Mouse (Mus musculus) stomach, embryonic 14.5 days (tissue): ENCODE results near the gene Samd4. TPM values are rescaled to one million over a fixed set of nuclear protein-coding genes. Genes with fewer than 3 reads are reported as not detected.

Experiments used
- ATAC-seq: fragments of 200-750 bp; cut with Nextera tagmentation; 2 replicates; pipeline ENCODE4 v1.8.0; 2017; ENCODE audit warnings: low read depth, moderate TSS enrichment; ENCODE audit not compliant: insufficient number of reproducible peaks, insufficient read depth, low FRiP score
- H3K27ac ChIP-seq: fragments of 300-500 bp; sonication (generic); 2 replicates; pipeline ENCODE4 v1.5.1; 2014; ENCODE audit warnings: mild to moderate bottlenecking, low read length, moderate library complexity, mixed read lengths
- H3K27me3 ChIP-seq: fragments of 300-500 bp; sonication (generic); 2 replicates; pipeline ENCODE4 v1.6.1; 2014; ENCODE audit warnings: low read length, control low read depth, mixed read lengths; ENCODE audit not compliant: control insufficient read depth, insufficient read depth
- H3K36me3 ChIP-seq: fragments of 300-500 bp; sonication (generic); 2 replicates; pipeline ENCODE4 v1.6.1; 2014; ENCODE audit warnings: mild to moderate bottlenecking, control low read depth, low read length, moderate library complexity, mixed read lengths; ENCODE audit not compliant: control insufficient read depth, insufficient read depth
- H3K4me1 ChIP-seq: fragments of 300-500 bp; sonication (generic); 2 replicates; pipeline ENCODE4 v1.6.1; 2014; ENCODE audit warnings: low read length, control low read depth, mixed read lengths; ENCODE audit not compliant: control insufficient read depth, insufficient read depth
- H3K4me2 ChIP-seq: fragments of 300-500 bp; sonication (generic); replicated peaks from 2 replicates; pipeline ENCODE4 v1.6.1; 2014; ENCODE audit warnings: low read depth, low read length, control low read depth
- H3K4me3 ChIP-seq: fragments of 300-500 bp; sonication (generic); 2 replicates; pipeline ENCODE4 v1.5.1; 2014; ENCODE audit warnings: low read depth, low read length, control low read depth
- H3K9ac ChIP-seq: fragments of 300-500 bp; sonication (generic); replicated peaks from 2 replicates; pipeline ENCODE4 v1.6.1; 2014; ENCODE audit warnings: low read depth, mild to moderate bottlenecking, control low read depth, low read length, moderate library complexity, mixed read lengths
- H3K9me3 ChIP-seq: fragments of 300-500 bp; sonication (generic); 2 replicates; pipeline ENCODE4 v1.6.1; 2016; ENCODE audit warnings: low read depth, low read length, control low read depth; ENCODE audit not compliant: control insufficient read depth
- WGBS: fragments of 180-500 bp; shearing (Covaris S2); extraction: QIAGEN DNeasy Blood & Tissue Kit; methylation state at CpG from one replicate; pipeline ENCODE4 v1.1.7; 2014; 5-methylcytosine and 5-hydroxymethylcytosine counted together
- polyA plus RNA-seq: library from polyadenylated mRNA; unstranded; fragments of >200 nt; fragmentation: Nextera tagmentation; extraction: Ambion mirVana; gene quantifications from 2 replicates; pipeline ENCODE4 v1.2.1, GENCODE M21; 2014

Samd4 gene
- polyA plus RNA-seq, 1 experiment from 2014 or later, result 7.3 TPM

DNA sequence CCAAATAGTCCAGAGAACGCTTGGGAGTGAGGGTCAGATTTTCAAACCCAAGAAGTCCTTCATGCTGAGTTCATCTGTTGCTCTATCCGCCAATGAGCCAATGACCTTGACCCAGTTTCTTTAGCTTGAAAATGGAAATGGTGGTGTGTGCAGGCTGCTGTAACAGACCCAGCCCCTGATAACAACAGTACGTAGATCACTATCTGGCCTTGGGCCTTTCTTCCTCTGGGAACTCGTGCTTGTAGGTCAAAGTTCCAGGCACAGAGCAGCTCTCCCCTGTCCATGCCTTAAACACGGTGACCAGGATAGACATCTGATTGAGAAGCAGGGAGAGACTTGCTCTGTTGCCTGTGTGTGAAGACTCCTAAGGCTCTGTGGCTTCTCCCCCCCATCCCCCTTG is 96.5 kb downstream of the Samd4 start:
- H3K9ac ChIP-seq, result no peak overlapping the region
- H3K27me3 ChIP-seq, result no peaks in the 10 kb centered on the region
- ATAC-seq, result no peak
- H3K4me1 ChIP-seq, result no peaks in the 10 kb centered on the region
- H3K9me3 ChIP-seq, result no peaks in the 10 kb centered on the region
- WGBS, result 73% methylated on average over 5 of the region's 5 CpGs
- no peak overlapping the region for H3K4me2 ChIP-seq
- no peak overlapping the region for H3K4me3 ChIP-seq
- H3K27ac ChIP-seq, result no peak overlapping the region
- H3K36me3 ChIP-seq, result no peaks in the 10 kb centered on the region

- Histone ChIP-seq H3K27ac (no peak overlapping the region), H3K4me3 (no peak overlapping the region), H3K9me3 (no peaks in the 10 kb centered on the region), H3K9ac (no peak overlapping the region), H3K36me3 (no peaks in the 10 kb centered on the region), H3K27me3 (no peaks in the 10 kb centered on the region), H3K4me2 (no peak overlapping the region), H3K4me1 (no peaks in the 10 kb centered on the region)
- no peak for ATAC-seq
- WGBS, result 74% methylated on average over 17 of the region's 17 CpGs
These were observed 98.2 kb downstream of the Samd4 start for GRCm38 (mm10) chr14:46980736-46981438.

- Histone ChIP-seq H3K27ac (no peak overlapping the region), H3K4me3 (no peak overlapping the region), H3K9me3 (no peaks in the 10 kb centered on the region), H3K9ac (no peak overlapping the region), H3K27me3 (no peaks in the 10 kb centered on the region), H3K4me1 (no peaks in the 10 kb centered on the region), H3K36me3 (no peaks in the 10 kb centered on the region), H3K4me2 (no peak overlapping the region)
- ATAC-seq, result no peak
- WGBS, result 80% methylated on average over 6 of the region's 6 CpGs
These were observed 99.5 kb downstream of the Samd4 start for GRCm38 (mm10) chr14:46982106-46982505.

- no peak for ATAC-seq
- Histone ChIP-seq H3K4me1 (no peaks in the 10 kb centered on the region), H3K4me3 (no peak overlapping the region), H3K9ac (no peak overlapping the region), H3K27me3 (no peaks in the 10 kb centered on the region), H3K36me3 (no peaks in the 10 kb centered on the region), H3K27ac (no peak overlapping the region), H3K9me3 (no peaks in the 10 kb centered on the region), H3K4me2 (no peak overlapping the region)
- WGBS, result 73% methylated on average over 8 of the region's 8 CpGs
These were observed 102.0 kb downstream of the Samd4 start for GRCm38 (mm10) chr14:46984542-46985125.

DNA sequence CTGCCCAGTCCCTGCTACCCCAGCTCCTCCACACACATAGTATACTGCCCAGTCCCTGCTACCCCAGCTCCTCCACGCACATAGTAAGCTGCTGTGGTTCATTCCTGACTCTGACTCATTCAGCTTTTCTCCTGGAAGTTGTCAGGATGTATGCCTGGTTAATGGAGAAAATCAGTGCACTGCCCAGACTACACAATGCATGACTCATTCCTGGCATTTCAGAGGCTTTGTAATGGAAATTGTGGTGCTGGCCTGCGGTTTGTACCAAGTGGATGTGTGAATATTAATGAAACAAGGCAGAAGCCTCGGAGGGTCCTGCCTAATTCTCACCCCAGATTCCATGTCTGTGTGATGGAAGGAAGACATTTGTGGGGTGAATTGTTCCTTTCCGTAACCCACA is 107.0 kb downstream of the Samd4 start:
- no peak for ATAC-seq
- WGBS, result 49% methylated on average over 4 of the region's 4 CpGs
- Histone ChIP-seq H3K9me3 (no peaks in the 10 kb centered on the region), H3K27ac (no peak overlapping the region), H3K36me3 (no peaks in the 10 kb centered on the region), H3K9ac (no peak overlapping the region), H3K4me3 (no peak overlapping the region), H3K27me3 (no peaks in the 10 kb centered on the region), H3K4me1 (0 out of 2 replicates have a peak, but pooled peaks cover 3% of the 10 kb centered on the region), H3K4me2 (no peak overlapping the region)

DNA sequence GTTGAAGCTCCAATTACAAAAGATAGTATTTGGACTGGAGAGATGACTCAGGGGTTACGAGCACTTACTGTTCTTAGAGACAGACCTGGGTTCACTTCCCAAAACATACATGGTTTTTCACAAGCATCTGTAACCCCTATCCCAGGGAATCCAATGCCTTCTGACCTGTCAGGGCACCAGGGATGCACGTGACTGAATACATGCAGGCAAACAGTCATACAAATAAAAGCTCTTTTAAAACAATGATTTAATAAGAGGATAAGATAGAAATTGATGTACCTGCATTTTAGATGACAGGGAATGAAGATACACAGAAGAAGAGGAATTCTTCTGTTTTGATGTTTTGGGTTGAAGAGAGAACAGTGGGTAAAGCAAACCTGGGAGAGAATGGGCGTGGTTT is 107.8 kb downstream of the Samd4 start:
- no peaks in the 10 kb centered on the region for H3K27me3 ChIP-seq
- 0 out of 2 replicates have a peak, but pooled peaks cover 3% of the 10 kb centered on the region for H3K4me1 ChIP-seq
- no peak for ATAC-seq
- H3K4me2 ChIP-seq, result no peak overlapping the region
- no peak overlapping the region for H3K4me3 ChIP-seq
- H3K27ac ChIP-seq, result no peak overlapping the region
- H3K9ac ChIP-seq, result no peak overlapping the region
- H3K9me3 ChIP-seq, result no peaks in the 10 kb centered on the region
- no peaks in the 10 kb centered on the region for H3K36me3 ChIP-seq
- WGBS, result 90% methylated on average over 3 of the region's 3 CpGs

- Histone ChIP-seq H3K36me3 (no peaks in the 10 kb centered on the region), H3K9me3 (no peaks in the 10 kb centered on the region), H3K9ac (no peak overlapping the region), H3K27ac (no peak overlapping the region), H3K27me3 (no peaks in the 10 kb centered on the region), H3K4me2 (no peak overlapping the region), H3K4me3 (no peak overlapping the region), H3K4me1 (0 out of 2 replicates have a peak, but pooled peaks cover 3% of the 10 kb centered on the region)
- 73% methylated on average over 7 of the region's 7 CpGs for WGBS
- ATAC-seq, result no peak
These were observed 112.0 kb downstream of the Samd4 start for GRCm38 (mm10) chr14:46994704-46995103.

- Histone ChIP-seq H3K9me3 (no peaks in the 10 kb centered on the region), H3K4me1 (peaks cover 6% of the 10 kb centered on the region; the same call in 1 of the 2 replicates), H3K27ac (no peak overlapping the region), H3K4me2 (no peak overlapping the region), H3K36me3 (no peaks in the 10 kb centered on the region), H3K27me3 (no peaks in the 10 kb centered on the region), H3K9ac (no peak overlapping the region), H3K4me3 (no peak overlapping the region)
- no peak for ATAC-seq
- 72% methylated on average over 9 of the region's 9 CpGs for WGBS
These were observed 116.8 kb downstream of the Samd4 start for GRCm38 (mm10) chr14:46999321-47000025.
